Mouse (Mus musculus) embryonic stem cell, embryonic (primary cell): ENCODE measurements at regions not wholly inside any gene's neighbourhood (a gene's known extent, or its start where the extent isn't known, plus 50 kb on each side); places are given as distances from the start of the nearest gene placed in this dataset.

Experiments used
- CTCF ChIA-PET, 4 experiments: fragments of 300-600 bp in 2 of 4; fragments of 350-600 bp in 2 of 4; sonication (Branson Sonifier 250); formaldehyde crosslinking; loops; one replicate each; lab custom pipeline; 2022; ENCODE audit warnings: inconsistent platforms in 2 of 4; lab: Charles Lee
- POLR2A ChIA-PET, 4 experiments: fragments of 300-600 bp in 2 of 4; fragments of 350-600 bp in 2 of 4; sonication (Branson Sonifier 250); formaldehyde crosslinking; loops; one replicate each; lab custom pipeline; 2022; ENCODE audit warnings: antibody characterized with exemption in 4 of 4, inconsistent platforms in 1 of 4; lab: Charles Lee

GRCm38 (mm10) chr12:14776301-14776700, 624.4 kb upstream of the Fam84a start:
- CTCF ChIA-PET, result no interaction called here
- POLR2A ChIA-PET, result no interaction called here

GRCm38 (mm10) chr12:14752536-14752935, 600.7 kb upstream of the Fam84a start:
- POLR2A ChIA-PET, result no interaction called here
- CTCF ChIA-PET, result no interaction called here

GRCm38 (mm10) chr12:14747381-14747780, 595.5 kb upstream of the Fam84a start:
- CTCF ChIA-PET, result interaction anchor here in 1 of 4 experiments (0.6 kb wide), 1 partner anchor 10 kb away, joined by 4 read pairs; no protein-coding TSS in a partner anchor
- POLR2A ChIA-PET, result no interaction called here
